Mouse (Mus musculus) frontal cortex, postnatal 36 days (tissue): Measurements from ENCODE around the gene Bspry.
A peak's percentile ranks its signal among the peaks of the same experiment; 100 is the strongest.

Experiments used
- DNase-seq, 2 experiments: peaks; one replicate each; pipeline ENCODE4 v3.0.0; 2022; ENCODE audit warnings: low spot score in 2 of 2

The Bspry gene

DNA sequence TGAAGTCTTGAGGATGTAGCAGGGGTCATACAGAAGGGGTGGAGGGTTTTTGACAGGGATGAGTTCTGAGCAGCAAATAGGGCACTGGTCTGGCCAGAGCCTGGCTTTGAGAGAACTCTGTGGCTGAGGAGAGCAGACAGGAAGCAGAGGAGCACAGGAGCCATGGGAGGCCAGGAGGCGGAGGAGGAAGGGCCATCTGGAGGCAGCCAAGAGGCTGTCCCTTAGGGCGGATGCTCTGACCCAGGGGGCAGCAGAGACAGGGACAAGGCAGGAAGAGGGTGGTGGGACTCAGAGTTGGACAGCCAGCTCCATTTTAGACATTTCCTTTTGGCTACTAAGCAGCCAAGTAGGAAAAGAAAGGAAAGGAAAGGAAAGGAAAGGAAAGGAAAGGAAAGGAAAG lies 36.2 kb downstream of the Bspry start:
- DNase-seq = no peak

DNA sequence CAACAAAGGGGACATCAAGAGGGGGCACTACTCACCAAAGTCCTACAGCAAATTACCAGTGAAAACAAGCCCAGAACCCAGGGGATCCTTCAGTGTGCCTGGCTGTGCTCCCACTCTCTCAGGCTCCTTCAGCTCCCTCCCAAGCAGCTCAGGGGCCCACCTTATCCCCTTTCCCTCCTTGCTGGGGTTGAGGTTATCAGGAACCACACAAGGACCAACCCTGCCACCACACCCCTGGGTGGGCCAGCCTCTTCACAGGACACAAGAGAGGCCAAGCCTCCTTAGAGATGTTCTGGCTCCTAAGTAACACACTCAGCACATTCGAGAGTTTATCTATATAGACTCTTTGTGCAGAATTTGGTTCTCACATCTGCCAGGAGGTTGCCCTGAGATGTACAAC lies 36.7 kb downstream of the Bspry start:
- no peak for DNase-seq

DNA sequence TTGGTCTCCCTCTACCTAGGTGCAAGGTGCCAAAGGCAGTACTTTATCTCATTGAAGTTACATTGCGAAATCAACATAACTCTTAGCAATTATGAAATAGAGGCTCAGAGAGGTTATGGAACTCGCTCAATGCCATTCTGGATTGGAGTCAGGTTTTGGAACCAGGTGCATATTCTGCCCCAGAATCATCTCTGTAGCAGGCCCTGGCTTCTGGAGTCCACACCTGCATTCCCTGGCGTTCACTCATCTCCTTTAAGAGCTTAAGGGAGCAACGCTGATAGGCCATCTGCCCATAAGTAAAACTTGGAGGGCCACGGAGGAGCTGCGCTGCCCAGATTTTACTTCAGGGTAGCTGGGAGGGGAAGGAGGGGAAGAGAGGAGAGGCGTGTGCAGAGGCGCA lies 37.2 kb downstream of the Bspry start:
- no peak for DNase-seq

DNA sequence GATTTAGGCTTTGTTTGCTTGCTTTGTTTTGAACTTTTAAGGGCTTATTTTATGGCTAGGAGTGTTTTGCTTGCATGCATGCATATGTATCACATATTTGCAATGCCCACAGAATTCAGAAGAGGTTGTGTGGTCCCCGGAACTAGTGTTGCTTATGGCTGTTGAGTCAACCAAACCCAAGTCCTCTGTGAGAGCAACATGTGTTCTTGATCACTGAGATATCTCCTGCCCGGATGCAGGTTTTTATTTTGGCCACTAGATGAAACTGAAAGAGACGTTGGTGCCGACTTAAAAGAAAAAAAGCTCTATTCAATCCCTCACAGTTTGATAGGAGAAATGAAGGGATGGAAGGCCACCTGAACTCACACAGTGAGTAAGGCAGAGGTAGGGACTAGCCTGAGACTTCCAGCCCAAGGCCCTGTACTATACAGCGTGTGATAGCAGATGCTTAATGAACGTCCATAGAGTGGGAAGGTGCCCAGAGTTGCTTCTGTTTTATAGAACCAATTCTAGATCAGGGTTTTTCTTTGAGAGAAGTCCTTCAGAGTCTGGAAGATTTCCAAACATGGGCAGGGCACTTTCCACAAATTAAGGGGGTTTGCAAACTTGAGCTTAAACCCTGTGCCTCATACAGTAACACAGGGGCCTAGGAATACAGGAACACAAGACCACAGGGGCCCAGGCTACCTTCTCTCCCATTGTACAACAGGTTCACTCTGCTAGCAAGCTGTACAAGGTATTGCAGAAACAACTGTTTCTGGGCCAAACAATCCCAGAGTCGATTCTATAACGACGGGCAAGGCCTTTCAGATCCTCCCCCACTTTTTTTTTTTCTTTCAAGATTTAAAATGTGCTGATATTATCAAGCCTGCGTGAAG lies 37.9 kb downstream of the Bspry start:
- DNase-seq = no peak

DNA sequence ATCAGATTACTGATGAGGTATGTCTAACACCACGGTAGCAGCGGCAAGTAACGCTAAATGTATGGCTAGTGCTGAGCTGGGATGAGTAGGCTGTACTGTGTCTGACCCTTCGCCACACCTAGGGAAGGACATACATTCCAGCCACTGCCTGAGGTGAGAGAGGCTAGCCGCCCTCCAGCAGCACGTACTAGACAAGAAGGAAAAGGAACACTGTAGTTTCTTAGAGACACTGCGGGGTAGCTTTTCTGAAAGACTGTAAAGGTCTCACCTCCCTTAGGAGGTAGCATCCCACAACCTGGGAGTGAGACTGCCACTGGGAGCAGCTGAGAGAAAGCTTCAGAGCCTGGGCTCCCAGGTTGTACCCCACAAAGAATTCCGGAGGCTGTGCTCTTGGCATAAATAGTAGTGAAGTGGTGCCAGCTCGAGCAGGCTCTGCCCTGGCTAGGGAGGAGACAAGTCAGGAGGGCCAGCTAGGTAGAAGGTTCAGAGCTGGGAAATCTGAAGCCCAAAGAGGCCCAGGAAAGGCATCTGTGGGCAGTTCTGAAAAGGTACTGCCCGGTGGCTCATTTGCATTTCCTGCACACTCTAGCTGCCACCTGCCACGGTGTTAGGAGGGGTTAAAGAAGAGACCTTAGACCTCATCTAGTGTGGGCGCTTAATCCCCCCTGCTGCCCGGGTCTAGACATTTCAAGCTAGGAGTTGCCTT lies 38.7 kb downstream of the Bspry start:
- no peak for DNase-seq

DNA sequence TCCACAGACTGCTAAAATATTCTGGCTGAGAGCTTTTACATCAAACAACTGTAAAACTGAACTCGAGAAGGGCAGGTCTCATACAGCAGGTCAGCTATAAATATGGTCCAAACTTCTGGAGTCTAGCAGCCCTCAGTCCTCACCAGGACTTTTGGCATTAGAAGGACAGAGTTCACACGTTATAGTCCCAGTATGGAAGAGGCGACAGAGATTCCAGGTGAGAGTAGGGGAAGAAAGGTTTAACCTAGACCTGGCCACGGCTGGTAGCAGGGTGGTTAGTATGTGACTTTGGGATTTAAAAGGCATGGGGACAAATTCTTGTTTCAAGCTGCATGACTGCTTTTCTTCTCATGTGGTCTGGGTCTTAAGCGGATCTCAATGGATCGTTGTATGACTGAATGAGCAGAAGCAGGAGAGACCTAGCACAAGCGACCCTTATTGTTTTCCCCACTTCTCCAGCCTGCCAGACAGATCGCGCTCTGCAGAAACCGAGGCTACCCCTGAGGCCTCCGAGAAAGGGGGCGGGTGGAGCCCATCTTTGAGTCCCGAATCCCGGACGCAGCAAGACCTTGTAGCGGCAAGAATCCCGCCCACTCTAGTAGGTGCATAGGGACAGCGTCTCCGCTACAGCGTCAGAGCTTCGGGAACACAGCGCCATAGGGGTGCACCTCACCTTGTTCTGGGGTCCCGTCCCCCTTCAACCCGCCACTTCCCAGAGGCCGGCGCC lies 39.4 kb downstream of the Bspry start:
- no peak for DNase-seq

DNA sequence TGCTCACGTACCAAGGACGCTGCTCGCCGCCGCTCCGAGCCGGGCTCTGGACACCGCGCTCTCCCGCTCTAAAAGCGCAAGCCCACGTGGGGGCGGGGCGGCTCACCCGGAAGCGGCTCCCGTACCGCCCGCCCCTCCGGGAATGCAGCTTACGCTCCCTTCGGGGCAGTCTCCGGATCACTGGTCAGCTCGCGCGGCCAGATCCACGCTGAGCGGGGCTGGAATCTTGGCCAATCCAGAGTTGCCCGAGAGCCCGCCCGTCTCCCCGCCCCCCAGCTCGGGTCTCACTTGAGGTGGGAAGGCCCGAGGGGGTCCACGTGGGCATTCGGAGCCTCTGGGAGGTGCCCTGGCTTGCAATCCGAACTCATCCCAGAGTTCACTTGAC lies 40.0 kb downstream of the Bspry start, which contains the start of gene Alad:
Gene Alad, minus strand, starts transcription at position 70 of the 385 bp plus-strand sequence.
- DNase-seq = peak; percentile 81 to 83

DNA sequence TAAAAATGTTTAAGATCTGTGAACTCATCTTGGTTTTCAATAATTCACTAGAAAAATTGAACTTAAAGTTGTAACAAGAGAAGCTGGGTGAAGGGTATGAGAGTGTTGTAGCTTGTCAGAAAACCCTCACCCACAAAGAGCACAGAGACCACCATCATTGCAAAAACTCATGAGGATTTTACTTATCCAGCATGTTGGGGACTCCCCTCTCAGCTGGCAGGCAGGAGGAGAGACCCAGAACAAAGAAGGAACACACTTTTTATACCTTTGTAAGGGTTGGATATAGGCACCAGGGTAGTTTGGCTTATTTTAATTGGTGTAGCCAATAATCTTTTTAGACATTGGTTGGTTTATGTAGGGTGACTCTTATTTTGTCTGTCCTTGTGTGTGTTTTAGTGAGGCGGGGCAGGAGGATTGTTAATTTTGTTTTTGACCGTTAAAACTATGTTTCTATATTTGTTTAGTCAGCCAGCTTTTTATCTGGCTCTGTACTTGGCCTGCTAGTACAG lies 41.1 kb downstream of the Bspry start:
- DNase-seq = no peak

DNA sequence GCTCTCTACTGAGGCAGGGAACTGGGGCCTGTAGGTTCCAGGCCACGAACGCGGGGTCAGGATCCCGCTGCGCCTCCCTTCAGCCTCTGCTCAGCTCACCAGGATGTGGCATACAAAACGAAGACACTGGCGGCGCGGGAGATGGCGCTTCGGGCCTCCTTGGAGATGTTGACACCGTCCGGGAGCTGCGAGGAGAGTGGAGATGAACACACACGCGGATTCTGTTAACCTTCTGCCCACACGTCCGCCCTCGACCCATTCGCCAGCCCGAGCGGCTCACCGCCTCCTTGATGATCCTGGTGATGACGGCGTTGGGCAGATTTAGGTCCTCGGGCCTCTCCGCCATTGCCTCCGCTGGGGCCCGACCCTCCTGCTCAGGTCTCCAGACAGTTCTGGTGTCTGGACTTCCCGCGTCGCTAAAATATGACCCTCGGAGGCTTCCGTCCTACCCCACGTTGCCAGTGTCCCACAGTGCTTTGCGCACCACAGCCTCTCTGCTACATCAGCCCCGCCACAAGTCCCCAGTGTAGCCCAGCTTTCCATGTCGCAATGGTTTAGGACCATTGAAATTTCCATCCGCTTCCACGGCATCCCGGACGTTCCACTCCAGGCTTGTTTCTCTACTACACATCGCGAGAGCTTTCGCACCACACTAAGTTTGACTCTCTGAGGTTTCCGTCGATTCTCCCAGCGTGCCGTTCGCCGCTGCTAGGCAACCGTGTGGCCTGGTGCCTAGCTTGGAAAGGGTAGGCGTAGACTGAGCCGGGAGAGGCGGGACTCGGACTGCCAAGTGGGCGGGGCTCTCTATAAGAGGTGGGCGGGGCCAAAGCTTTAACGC lies 45.0 kb downstream of the Bspry start, which contains the start of the genes Pole3 and 4933430I17Rik:
Gene Pole3, minus strand, starts transcription at position 418 of the 838 bp plus-strand sequence.
Gene 4933430I17Rik, plus strand, starts transcription at position 719 of the 838 bp plus-strand sequence.
- peak; percentile 95 to 97 for DNase-seq

DNA sequence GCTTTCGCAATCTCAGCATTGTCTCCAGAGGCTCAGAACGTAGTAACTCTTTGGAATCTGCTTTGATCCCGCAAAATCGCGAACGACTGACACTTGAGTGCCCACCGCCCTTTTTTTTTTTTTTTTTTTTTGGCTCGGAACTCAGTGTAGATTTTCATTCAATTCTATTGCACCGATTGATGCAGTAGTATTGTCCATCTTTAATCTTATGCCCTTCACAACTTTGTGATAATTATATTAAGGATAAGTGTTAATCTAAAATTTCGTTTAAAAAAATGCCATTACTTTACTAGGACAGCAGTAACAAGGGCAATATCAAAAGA lies 45.6 kb downstream of the Bspry start:
- no peak for DNase-seq

DNA sequence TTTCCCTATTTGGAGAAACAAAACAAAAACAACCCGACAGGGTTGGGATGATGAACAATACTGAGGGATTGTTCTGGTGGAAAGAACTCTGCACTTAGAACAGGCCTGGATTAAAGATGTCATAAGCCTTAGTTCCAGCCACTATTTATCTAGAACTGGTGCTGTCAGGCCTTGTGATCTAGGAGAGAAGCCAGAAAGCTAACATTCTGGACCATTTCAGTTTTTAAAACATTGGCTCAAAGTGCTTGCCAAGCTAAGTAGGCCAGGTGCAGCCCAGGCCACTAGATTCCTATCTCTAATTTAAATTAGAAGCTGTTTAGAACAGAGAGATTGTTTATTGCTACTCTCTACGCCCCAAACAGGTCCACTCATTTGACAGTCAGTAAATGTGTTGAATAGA lies 46.4 kb downstream of the Bspry start:
- no peak for DNase-seq

DNA sequence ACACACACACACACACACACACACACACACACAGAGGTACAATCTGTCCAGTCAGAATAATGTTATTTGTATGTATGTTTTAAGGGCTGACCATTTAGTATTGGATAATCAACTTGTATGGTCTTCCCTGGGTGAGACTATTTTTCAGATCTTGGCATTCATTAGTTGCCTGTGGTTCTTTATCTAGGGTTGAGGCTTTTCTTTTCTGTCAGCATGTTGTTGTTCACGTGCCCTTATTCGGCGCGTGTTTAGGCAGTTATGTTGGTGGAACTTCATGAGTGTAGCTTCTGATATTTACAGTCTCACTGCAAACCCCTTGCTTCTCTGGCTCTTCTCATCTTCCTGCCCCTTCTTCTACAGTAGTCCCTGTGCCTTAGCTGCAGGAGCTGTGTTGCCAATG lies 47.8 kb downstream of the Bspry start:
- no peak for DNase-seq

DNA sequence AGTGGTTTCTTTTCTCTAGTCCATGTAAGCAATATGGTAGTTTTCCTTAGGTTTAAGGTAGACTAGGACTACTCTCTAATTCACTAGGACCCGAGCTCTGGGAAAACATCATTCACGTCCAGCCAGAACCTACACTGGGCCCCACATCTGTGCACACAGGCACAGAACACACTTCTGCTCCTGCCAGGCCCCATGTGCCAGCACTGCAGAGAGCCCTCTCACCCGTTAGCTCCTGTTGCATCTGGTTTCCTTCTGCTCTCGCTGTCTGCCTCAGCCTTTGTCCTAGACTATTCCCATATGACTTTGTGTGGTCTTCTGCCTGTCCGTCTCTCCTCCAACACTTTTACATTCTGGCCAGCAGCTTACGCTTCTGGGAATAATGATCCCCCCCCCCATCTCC lies 53.9 kb downstream of the Bspry start:
- DNase-seq = no peak

DNA sequence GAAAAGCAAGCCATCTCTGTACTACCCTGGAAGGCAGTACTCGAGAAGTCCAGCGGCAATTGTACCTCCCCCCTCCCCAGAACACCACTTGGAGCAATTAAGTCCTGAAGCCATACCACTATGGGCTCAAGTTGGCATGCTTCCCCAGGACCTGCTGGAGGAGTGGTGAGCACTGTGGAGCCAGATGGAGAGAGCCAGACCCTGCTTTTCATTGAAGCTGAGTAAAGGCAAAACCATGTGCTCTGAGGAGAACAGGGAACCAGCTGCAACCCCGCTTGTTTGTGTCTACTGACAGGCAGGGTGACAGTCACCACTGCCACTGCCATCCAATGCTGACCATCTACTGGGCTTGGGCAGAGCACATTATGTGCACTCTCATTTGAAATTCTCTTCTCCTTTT lies 61.9 kb downstream of the Bspry start:
- DNase-seq = no peak

DNA sequence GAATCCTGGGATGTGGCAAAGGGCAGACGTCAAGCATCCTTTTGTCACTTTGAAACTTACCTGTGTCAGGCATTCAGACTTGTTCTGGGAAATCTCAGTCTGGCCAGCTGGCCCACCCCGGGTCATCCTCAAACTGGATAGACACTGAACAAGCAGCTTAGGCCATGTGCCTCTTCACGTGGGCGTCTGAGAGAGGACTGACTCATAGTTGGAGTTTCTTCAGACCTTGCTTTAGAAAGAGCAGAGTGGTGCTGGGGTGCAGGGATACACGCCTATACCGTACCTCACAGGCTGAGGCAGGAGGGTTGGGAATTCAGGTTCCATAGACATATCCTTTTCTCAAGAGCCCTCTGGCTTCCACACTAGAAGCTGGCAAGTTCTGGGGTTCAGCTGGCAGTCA lies 63.9 kb downstream of the Bspry start:
- no peak for DNase-seq

DNA sequence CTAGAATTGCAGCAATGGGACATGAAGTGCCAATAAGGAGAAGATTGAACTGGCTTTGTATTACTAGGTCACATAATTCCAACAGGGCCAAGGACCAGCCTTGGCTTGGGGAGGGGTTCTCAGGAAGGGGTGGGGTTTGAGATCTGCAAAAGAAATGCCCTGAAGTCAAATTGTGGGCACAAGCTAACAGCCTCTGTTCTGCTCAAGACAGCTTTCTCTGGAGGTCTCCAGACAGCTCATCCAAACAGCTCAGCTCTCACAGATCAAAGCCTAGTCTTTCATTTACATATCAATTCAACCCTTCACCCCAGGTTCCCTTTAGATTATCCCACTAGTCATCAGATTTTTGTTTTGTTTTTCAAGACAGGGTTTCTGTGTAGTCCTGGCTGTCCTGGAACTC lies 64.9 kb downstream of the Bspry start:
- no peak for DNase-seq
